Comparison of ENCODE assay signal across 8 mouse cellular contexts in genomic region chr19:57361939-57362307, GRCm38 (mm10). TPM values are rescaled to one million over a fixed set of nuclear protein-coding genes. Genes with fewer than 3 reads are reported as not detected.
A peak's percentile ranks its signal among the peaks of the same experiment; 100 is the strongest.
DNase-seq lines count a peak whose midpoint lies in the region; ATAC-seq and TF ChIP-seq lines count a peak whose summit lies in the region.

No protein-coding gene starts in this region.

- TF ChIP-seq CTCF in gastrocnemius, adult 2 months (IDR thresholded peaks at IDR 0.05) = no peak
- TF ChIP-seq CTCF in liver, embryonic 14.5 days (IDR thresholded peaks at IDR 0.05; ENCODE audit: low read depth) = no peak

- H3K27me3 ChIP-seq in forebrain, embryonic 12.5 days = no peaks in the 10 kb centered on the region
- no peaks in the 10 kb centered on the region for H3K27me3 ChIP-seq in liver, embryonic 14.5 days (ENCODE audit: control insufficient read depth, insufficient read depth, low read length)

- peak overlapping the region; percentile 58 for H3K4me2 ChIP-seq in forebrain, embryonic 12.5 days
- H3K4me2 ChIP-seq in liver, embryonic 14.5 days (ENCODE audit: low read depth) = peak overlapping the region; percentile 91

- WGBS in forebrain, embryonic 12.5 days = 17% methylated on average over 3 of the region's 3 CpGs
- WGBS in liver, embryonic 14.5 days (ENCODE audit: insufficient replicate concordance) = 12% methylated on average over 3 of the region's 3 CpGs

- DNase-seq in gastrocnemius, adult 2 months = no peak
- no peak for DNase-seq in gastrocnemius, postnatal 14 days
- DNase-seq in 3T3-L1 (ENCODE audit: low read depth, low spot score) = peak; percentile 40
- no peak for DNase-seq in liver, embryonic 14.5 days (ENCODE audit: low read depth in 3 of 3, low spot score in 3 of 3)
- DNase-seq in right cerebral cortex, postnatal 4 days = no peak
- DNase-seq in thymus, postnatal 10 days (ENCODE audit: low spot score in 2 of 2) = no peak
- DNase-seq in ovary, postnatal 14 days (ENCODE audit: low spot score) = no peak

- peak overlapping the region; percentile 94; the same call in 1 of the 2 replicates for H3K9ac ChIP-seq in forebrain, embryonic 12.5 days
- H3K9ac ChIP-seq in liver, embryonic 14.5 days (replicated peaks) = peak overlapping the region; percentile 93

- H3K27ac ChIP-seq in gastrocnemius, adult 2 months = peak overlapping the region; percentile 98
- H3K27ac ChIP-seq in forebrain, embryonic 12.5 days = peak overlapping the region; percentile 92; the same call in 1 of the 2 replicates
- H3K27ac ChIP-seq in liver, embryonic 14.5 days = peak overlapping the region; percentile 79

- H3K9me3 ChIP-seq in forebrain, embryonic 12.5 days = no peaks in the 10 kb centered on the region
- H3K9me3 ChIP-seq in liver, embryonic 14.5 days (ENCODE audit: control insufficient read depth, low read length) = no peaks in the 10 kb centered on the region

- no peaks in the 10 kb centered on the region for H3K36me3 ChIP-seq in forebrain, embryonic 12.5 days (replicated peaks)
- H3K36me3 ChIP-seq in liver, embryonic 14.5 days (replicated peaks; ENCODE audit: control insufficient read depth, insufficient read depth, low read depth) = no peaks in the 10 kb centered on the region

- peak overlapping the region; percentile 90 for H3K4me3 ChIP-seq in gastrocnemius, adult 2 months
- peak overlapping the region; percentile 93 for H3K4me3 ChIP-seq in forebrain, embryonic 12.5 days (replicated peaks)
- H3K4me3 ChIP-seq in liver, embryonic 14.5 days (ENCODE audit: insufficient read depth in 1 of 2, low read depth in 2 of 2, low read length in 2 of 2) = peak overlapping the region; percentile 94 to 98

- H3K4me1 ChIP-seq in forebrain, embryonic 12.5 days = peaks cover 54% of the 10 kb centered on the region
- peaks cover 13 to 57% of the 10 kb centered on the region in 2 experiments for H3K4me1 ChIP-seq in liver, embryonic 14.5 days (replicated peaks; ENCODE audit: control insufficient read depth in 2 of 2, insufficient read depth in 2 of 2, low read length in 1 of 2)

- TF ChIP-seq EP300 in liver, embryonic 14.5 days (IDR thresholded peaks at IDR 0.05; ENCODE audit: low read depth) = no peak

- intact Hi-C loops in gastrocnemius, adult 2 months (cut with DNase I) = loop anchor here (10.0 kb wide), 1 partner anchor 547 kb away; no protein-coding TSS in a partner anchor
- intact Hi-C loops in gastrocnemius, postnatal 14 days (cut with DNase I; ENCODE audit: low total_unique reads) = no loop called here

- no peak for ATAC-seq in forebrain, embryonic 12.5 days (ENCODE audit: low FRiP score)
- ATAC-seq in liver, embryonic 14.5 days (ENCODE audit: insufficient read depth) = no peak

RNA-seq across cellular contexts. Expression of gene Fam160b1, which starts 1.4 kb away (rescaled TPM):
- 10 to 100 TPM; 12.0 to 17.4 TPM for total RNA-seq in gastrocnemius, adult 2 months (2021)
- 1 to 10 TPM; 8.1 to 8.6 TPM for total RNA-seq in gastrocnemius, postnatal 14 days (2021)
- polyA plus RNA-seq in forebrain, embryonic 12.5 days (2016; fragmentation: Nextera tagmentation; extraction: Ambion mirVana) = 15.7 and 16.7 TPM in 2 replicates
- 4.8 and 5.1 TPM in 2 replicates for polyA plus RNA-seq in liver, embryonic 14.5 days (2012; rRNA removed)
- 5.4 and 6.4 TPM in 2 replicates for polyA plus RNA-seq in liver, embryonic 14.5 days (2014; fragmentation: Nextera tagmentation; extraction: Ambion mirVana)

RNA-seq across cellular contexts. Expression of gene Ablim1, which starts 47.2 kb away (rescaled TPM):
- 10 to 100 TPM; 38.5 to 56.1 TPM for total RNA-seq in gastrocnemius, adult 2 months (2021)
- 10 to 100 TPM; 50.6 to 57.8 TPM for total RNA-seq in gastrocnemius, postnatal 14 days (2021)
- 16.5 and 17.7 TPM in 2 replicates for polyA plus RNA-seq in forebrain, embryonic 12.5 days (2016; fragmentation: Nextera tagmentation; extraction: Ambion mirVana)
- 2.8 and 3.0 TPM in 2 replicates for polyA plus RNA-seq in liver, embryonic 14.5 days (2012; rRNA removed)
- 4.7 and 6.3 TPM in 2 replicates for polyA plus RNA-seq in liver, embryonic 14.5 days (2014; fragmentation: Nextera tagmentation; extraction: Ambion mirVana)
